Mouse (Mus musculus) neural tube, embryonic 15.5 days (tissue): ENCODE measurements around the gene Adam10. TPM values are rescaled to one million over a fixed set of nuclear protein-coding genes. Genes with fewer than 3 reads are reported as not detected.

Experiments
- ATAC-seq: fragments of 200-750 bp; cut with Nextera tagmentation; 2 replicates; pipeline ENCODE4 v1.8.0; 2017; ENCODE audit warnings: mild to moderate bottlenecking, moderate TSS enrichment, moderate library complexity; ENCODE audit not compliant: low FRiP score
- H3K27ac ChIP-seq: fragments of 300-500 bp; sonication (generic); replicated peaks from 2 replicates; pipeline ENCODE4 v1.5.1; 2015; ENCODE audit warnings: mild to moderate bottlenecking, inconsistent platforms
- H3K27me3 ChIP-seq: fragments of 300-500 bp; sonication (generic); replicated peaks from 2 replicates; pipeline ENCODE4 v1.6.1; 2015; ENCODE audit warnings: inconsistent platforms
- H3K36me3 ChIP-seq: fragments of 300-500 bp; sonication (generic); 2 replicates; pipeline ENCODE4 v1.6.1; 2015; ENCODE audit warnings: inconsistent platforms
- H3K4me1 ChIP-seq: fragments of 300-500 bp; sonication (generic); 2 replicates; pipeline ENCODE4 v1.6.1; 2015; ENCODE audit warnings: inconsistent platforms
- H3K4me2 ChIP-seq: fragments of 300-500 bp; sonication (generic); 2 replicates; pipeline ENCODE4 v1.6.1; 2015; ENCODE audit warnings: inconsistent platforms, mild to moderate bottlenecking, moderate library complexity
- H3K4me3 ChIP-seq: fragments of 300-500 bp; sonication (generic); replicated peaks from 2 replicates; pipeline ENCODE4 v1.5.1; 2015; ENCODE audit warnings: mild to moderate bottlenecking, inconsistent platforms
- H3K9ac ChIP-seq: fragments of 300-500 bp; sonication (generic); replicated peaks from 2 replicates; pipeline ENCODE4 v1.6.1; 2015; ENCODE audit warnings: mild to moderate bottlenecking, inconsistent platforms
- H3K9me3 ChIP-seq: fragments of 300-500 bp; sonication (generic); replicated peaks from 2 replicates; pipeline ENCODE4 v1.6.1; 2016; ENCODE audit warnings: inconsistent platforms
- WGBS: fragments of 180-500 bp; shearing (Covaris S2); methylation state at CpG from one replicate; pipeline ENCODE4 v1.1.7; 2015; ENCODE audit warnings: mixed read lengths; 5-methylcytosine and 5-hydroxymethylcytosine counted together
- polyA plus RNA-seq: library from polyadenylated mRNA; unstranded; fragments of >200 nt; fragmentation: Nextera tagmentation; extraction: Ambion mirVana; gene quantifications from 2 replicates; pipeline ENCODE4 v1.2.1, GENCODE M21; 2015

Gene Adam10
- polyA plus RNA-seq, 1 experiment from 2014 or later: 53.1 TPM

DNA sequence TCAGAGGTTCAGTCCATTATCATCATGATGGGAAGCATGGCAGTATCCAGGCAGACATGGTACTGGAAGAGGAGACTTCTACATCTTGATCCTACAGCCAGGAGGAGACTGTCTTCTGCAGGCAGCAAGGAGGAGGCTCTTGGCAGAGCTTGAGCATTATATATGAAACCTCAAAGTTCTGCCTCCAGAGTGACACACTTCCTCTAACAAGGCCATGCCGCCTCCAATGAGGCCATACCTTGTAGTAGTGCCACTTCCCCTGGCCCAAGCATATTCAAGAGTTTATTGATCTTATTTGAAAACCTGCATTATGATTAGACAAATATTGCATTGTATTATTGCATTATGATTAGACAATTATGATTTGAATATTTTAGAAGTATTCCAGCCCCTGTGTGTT, 27.6 kb downstream of the Adam10 start:
- Histone ChIP-seq H3K27me3 (no peaks in the 10 kb centered on the region), H3K27ac (no peak overlapping the region), H3K4me3 (no peak overlapping the region), H3K4me2 (no peak overlapping the region), H3K36me3 (no peaks in the 10 kb centered on the region), H3K9me3 (no peaks in the 10 kb centered on the region), H3K9ac (no peak overlapping the region), H3K4me1 (no peaks in the 10 kb centered on the region)
- no peak for ATAC-seq
- WGBS: 95% methylated on average over 1 of the region's 1 CpGs

DNA sequence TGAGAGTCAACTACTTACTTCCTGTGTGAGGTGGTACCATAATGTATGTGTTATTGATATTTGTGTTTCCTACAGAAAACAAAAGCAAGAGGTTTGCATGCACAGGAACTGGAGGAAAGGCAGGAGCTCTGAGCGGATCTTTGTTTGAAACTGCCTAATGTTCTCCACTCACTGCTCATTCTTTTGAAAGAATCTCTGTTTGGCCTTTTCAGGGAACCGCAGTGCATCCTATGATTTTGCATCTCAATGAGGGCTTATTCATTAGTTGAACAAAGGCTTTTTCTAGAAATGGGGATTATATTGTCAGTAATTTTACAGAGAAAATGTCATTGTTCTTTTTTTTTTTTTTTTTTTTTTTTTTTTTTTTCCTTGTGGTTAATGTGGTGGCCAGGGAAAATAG, 50.7 kb downstream of the Adam10 start:
- 18% methylated on average over 2 of the region's 2 CpGs for WGBS
- ATAC-seq: no peak
- H3K36me3 ChIP-seq: no peaks in the 10 kb centered on the region

DNA sequence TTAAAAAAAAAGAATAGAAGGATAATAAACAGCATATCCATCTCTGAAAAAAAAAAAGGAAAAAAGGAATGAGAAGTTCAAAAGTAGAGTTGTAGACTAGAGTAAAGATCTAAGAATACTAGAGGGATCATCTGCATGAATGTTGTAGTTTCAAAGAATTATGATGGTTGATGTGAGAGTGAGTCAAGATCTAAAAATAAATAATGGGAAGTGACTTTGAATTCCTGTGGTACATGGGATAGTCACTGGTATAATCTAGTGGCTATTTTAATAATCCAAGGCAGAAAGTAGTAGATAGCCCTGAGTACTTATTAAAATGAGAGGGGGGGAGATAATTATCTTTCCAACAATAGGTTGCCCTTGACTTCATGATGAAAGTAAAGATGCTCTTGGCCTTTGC, 52.3 kb downstream of the Adam10 start:
- Histone ChIP-seq H3K36me3 (no peaks in the 10 kb centered on the region), H3K9ac (no peak overlapping the region), H3K4me3 (no peak overlapping the region), H3K27me3 (no peaks in the 10 kb centered on the region), H3K9me3 (no peaks in the 10 kb centered on the region), H3K4me1 (no peaks in the 10 kb centered on the region), H3K27ac (no peak overlapping the region), H3K4me2 (no peak overlapping the region)
- no peak for ATAC-seq

More for the DNA sequence above, 50.7 kb downstream of the Adam10 start:
- no peaks in the 10 kb centered on the region for H3K9me3 ChIP-seq
- no peak overlapping the region for H3K9ac ChIP-seq
- no peak overlapping the region for H3K27ac ChIP-seq
- H3K4me3 ChIP-seq: no peak overlapping the region
- H3K4me2 ChIP-seq: no peak overlapping the region
- H3K4me1 ChIP-seq: no peaks in the 10 kb centered on the region
- H3K27me3 ChIP-seq: no peaks in the 10 kb centered on the region

DNA sequence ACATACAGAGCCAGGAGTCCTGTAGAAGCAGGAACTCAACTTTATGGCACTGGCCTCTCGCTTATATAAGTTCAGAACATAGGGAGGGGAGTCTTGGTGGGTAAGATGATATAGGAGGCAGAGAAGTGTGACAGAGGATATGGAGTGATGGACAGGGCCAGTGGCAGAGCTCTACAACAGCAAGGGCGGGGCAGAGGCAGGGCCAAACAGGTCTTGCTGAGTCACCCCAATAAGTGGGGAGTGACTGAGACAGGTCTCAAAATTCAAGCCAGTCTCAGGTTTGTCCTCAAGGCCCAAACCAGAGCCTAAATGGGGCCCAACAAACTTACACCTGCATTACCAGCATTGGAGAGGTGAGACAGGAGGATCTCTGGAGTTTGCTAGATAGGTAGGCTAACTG, 54.4 kb downstream of the Adam10 start:
- H3K9ac ChIP-seq: no peak overlapping the region
- no peaks in the 10 kb centered on the region for H3K36me3 ChIP-seq
- no peak overlapping the region for H3K27ac ChIP-seq
- no peak overlapping the region for H3K4me3 ChIP-seq
- no peak for ATAC-seq
- H3K27me3 ChIP-seq: no peaks in the 10 kb centered on the region
- 92% methylated on average over 2 of the region's 2 CpGs for WGBS
- H3K9me3 ChIP-seq: no peaks in the 10 kb centered on the region
- H3K4me1 ChIP-seq: no peaks in the 10 kb centered on the region
- H3K4me2 ChIP-seq: no peak overlapping the region

DNA sequence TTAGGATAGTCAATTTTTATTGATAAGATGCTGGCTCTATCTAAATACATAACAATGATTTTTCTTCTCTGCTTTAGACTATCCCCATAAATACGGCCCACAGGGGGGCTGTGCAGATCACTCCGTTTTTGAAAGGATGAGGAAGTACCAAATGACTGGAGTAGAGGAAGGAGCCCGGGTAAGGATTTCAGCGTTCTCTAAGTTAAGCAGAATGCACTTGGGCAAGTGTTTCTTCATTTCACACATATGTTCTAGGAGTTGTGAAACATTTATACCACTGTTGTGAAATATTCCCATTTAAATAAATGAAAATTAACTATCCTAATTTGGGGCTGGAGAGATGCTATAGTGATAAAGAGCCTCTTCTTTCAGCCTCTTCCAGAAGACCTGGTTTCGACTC, 61.2 kb downstream of the Adam10 start:
- H3K27ac ChIP-seq: no peak overlapping the region
- no peaks in the 10 kb centered on the region for H3K27me3 ChIP-seq
- H3K36me3 ChIP-seq: no peaks in the 10 kb centered on the region
- H3K4me2 ChIP-seq: no peak overlapping the region
- H3K4me1 ChIP-seq: no peaks in the 10 kb centered on the region
- no peak overlapping the region for H3K4me3 ChIP-seq
- no peak for ATAC-seq
- 85% methylated on average over 5 of the region's 5 CpGs for WGBS
- H3K9ac ChIP-seq: no peak overlapping the region
- H3K9me3 ChIP-seq: no peaks in the 10 kb centered on the region

DNA sequence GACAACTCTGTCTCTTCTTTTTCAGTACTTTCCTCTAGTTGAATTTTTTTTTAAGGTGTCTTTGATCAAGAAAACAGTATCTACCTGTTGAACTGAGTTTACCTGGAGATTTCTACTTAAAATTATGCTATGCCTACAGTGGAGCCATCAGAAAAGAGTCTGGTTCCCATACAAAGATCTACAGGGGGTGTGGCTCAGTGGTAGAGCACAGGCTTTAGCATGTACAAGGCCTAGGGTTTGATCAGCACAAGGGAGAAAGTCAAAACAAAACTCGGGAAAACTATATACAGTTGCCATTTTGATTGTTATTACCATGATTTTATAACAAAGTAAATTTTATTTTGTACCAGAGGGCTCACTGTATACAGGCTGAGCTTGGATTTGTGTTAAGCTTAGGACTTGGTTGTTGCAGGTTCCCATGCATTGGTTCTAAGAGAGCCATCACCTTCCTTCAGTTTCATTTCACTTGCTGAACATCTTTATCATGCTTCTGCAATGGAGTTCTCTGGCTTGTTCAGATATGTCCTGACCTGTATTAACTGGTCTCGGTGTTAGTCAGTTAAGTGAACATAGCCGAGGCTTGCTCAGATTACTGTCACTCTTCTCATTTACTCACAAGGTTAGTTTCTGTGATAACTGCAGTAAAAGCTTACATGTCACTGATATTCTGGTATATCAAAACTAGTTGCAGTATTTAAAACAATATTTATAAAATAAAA, 72.9 kb downstream of the Adam10 start:
- Histone ChIP-seq H3K9ac (no peak overlapping the region), H3K36me3 (peaks cover 19% of the 10 kb centered on the region), H3K27me3 (no peaks in the 10 kb centered on the region), H3K9me3 (no peaks in the 10 kb centered on the region), H3K4me3 (no peak overlapping the region), H3K4me1 (no peaks in the 10 kb centered on the region), H3K27ac (no peak overlapping the region), H3K4me2 (no peak overlapping the region)
- WGBS: 92% methylated on average over 3 of the region's 3 CpGs
- no peak for ATAC-seq

DNA sequence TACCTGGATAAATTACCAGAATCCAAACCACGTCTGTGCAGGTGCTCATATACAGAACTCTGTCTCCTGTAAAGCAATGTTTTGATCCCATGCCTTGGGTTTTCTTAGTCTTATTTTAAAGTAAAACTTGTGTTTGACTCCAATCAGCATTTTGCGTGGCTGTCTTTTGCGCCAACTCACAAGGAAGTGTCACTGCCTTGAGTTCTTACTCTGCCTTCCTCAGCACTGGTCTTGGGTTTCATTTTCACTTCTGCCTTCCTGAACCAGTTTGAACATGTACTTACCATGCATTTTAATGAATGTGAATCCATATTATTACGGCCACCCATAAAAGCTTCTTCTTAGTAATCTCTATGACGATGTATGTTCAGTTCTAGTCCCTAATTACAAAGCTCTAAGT, 82.2 kb downstream of the Adam10 start:
- Histone ChIP-seq H3K36me3 (peaks cover 15% of the 10 kb centered on the region), H3K4me1 (no peaks in the 10 kb centered on the region), H3K4me3 (no peak overlapping the region), H3K27me3 (no peaks in the 10 kb centered on the region), H3K27ac (no peak overlapping the region), H3K9me3 (no peaks in the 10 kb centered on the region), H3K9ac (no peak overlapping the region), H3K4me2 (no peak overlapping the region)
- 88% methylated on average over 5 of the region's 5 CpGs for WGBS
- ATAC-seq: no peak

DNA sequence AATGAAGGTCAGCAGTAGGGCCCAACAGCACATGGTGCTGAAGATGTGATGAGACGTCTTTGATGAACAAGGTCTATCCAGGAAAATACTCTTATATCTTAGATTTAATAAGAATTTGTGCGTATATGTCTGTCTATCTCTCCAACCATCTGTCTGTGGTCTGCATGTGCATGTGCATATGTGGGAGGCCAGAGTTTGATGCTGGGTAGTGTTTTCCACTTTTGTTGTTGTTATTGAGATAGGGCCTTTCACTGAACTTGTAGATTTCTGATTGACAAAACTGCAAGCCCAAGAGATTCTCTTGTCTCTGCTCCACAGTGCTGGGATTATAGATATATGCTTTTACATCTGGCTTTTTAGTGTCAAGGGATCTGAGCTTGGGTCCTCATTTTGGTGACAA, 96.7 kb downstream of the Adam10 start:
- Histone ChIP-seq H3K4me3 (no peak overlapping the region), H3K9ac (no peak overlapping the region), H3K4me1 (0 out of 2 replicates have a peak, but pooled peaks cover 3% of the 10 kb centered on the region), H3K27ac (no peak overlapping the region), H3K9me3 (no peaks in the 10 kb centered on the region), H3K36me3 (peaks cover 5% of the 10 kb centered on the region; the same call in 1 of the 2 replicates), H3K4me2 (no peak overlapping the region), H3K27me3 (no peaks in the 10 kb centered on the region)
- 96% methylated on average over 2 of the region's 2 CpGs for WGBS
- ATAC-seq: no peak

DNA sequence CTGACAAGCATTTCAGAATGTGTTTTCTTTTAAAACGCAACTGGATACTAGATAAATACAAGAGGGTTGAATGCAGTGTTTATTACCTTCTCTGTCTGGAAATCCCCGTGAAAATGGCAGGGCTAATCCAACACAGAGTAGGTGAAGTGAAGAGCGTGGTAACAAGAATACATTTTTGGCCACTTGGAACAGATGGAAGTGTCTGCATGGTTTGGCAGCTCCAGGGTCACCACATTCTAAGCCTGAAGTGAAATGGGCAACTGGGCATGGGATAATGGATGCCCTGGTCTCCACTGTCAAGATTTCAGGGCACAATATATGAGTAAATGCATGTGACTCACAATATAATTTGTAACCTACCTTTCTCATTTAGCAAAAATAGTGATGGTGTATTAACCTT, 103.4 kb downstream of the Adam10 start:
- H3K27ac ChIP-seq: no peak overlapping the region
- H3K4me1 ChIP-seq: no peaks in the 10 kb centered on the region
- no peaks in the 10 kb centered on the region for H3K9me3 ChIP-seq
- no peak overlapping the region for H3K9ac ChIP-seq
- H3K4me3 ChIP-seq: no peak overlapping the region
- peaks cover 5% of the 10 kb centered on the region; the same call in 1 of the 2 replicates for H3K36me3 ChIP-seq
- H3K27me3 ChIP-seq: no peaks in the 10 kb centered on the region
- 72% methylated on average over 3 of the region's 3 CpGs for WGBS
- no peak overlapping the region for H3K4me2 ChIP-seq
- ATAC-seq: no peak

DNA sequence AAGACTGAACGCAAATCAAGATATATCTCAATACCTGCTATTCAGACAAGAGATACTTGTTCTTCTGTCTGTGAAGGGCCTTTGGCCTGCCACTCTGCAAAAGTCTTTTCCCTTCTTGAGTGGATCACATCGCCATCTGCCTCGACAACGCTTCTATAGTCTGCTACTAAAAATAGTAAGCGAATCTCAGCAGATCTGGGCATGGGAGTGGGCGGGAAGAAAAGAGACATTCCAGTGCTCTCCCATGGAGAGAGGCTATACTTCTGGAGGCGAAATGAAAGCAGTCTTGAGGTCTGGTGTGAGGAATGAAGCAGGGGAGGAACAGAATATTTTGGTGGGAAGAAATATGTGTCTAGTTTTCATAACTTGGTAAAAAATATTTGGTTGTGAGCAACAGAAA, 109.9 kb downstream of the Adam10 start:
- Histone ChIP-seq H3K36me3 (no peaks in the 10 kb centered on the region), H3K27me3 (no peaks in the 10 kb centered on the region), H3K27ac (no peak overlapping the region), H3K9me3 (no peaks in the 10 kb centered on the region), H3K4me1 (no peaks in the 10 kb centered on the region), H3K4me3 (no peak overlapping the region), H3K4me2 (no peak overlapping the region), H3K9ac (no peak overlapping the region)
- no peak for ATAC-seq
- 85% methylated on average over 7 of the region's 7 CpGs for WGBS

DNA sequence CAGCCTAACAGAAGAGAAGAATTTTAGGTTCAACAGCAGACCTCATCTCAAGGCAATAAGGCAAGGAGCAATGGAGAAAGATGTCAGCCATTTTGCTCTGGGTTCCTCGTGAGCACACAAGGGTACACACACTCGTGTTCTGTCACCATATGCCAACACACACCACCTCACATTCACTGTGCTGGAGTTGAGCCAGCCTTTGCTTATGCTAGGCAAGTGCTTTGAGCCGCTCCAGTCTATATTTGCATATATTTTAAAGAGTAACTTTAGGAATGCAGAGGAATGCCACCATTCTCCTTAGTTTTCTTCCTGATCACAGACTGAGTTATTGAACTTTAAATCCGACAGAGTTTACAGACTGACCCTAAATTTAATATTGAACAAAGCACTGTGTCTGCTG, 111.8 kb downstream of the Adam10 start:
- WGBS: 81% methylated on average over 4 of the region's 4 CpGs
- H3K9me3 ChIP-seq: no peaks in the 10 kb centered on the region

DNA sequence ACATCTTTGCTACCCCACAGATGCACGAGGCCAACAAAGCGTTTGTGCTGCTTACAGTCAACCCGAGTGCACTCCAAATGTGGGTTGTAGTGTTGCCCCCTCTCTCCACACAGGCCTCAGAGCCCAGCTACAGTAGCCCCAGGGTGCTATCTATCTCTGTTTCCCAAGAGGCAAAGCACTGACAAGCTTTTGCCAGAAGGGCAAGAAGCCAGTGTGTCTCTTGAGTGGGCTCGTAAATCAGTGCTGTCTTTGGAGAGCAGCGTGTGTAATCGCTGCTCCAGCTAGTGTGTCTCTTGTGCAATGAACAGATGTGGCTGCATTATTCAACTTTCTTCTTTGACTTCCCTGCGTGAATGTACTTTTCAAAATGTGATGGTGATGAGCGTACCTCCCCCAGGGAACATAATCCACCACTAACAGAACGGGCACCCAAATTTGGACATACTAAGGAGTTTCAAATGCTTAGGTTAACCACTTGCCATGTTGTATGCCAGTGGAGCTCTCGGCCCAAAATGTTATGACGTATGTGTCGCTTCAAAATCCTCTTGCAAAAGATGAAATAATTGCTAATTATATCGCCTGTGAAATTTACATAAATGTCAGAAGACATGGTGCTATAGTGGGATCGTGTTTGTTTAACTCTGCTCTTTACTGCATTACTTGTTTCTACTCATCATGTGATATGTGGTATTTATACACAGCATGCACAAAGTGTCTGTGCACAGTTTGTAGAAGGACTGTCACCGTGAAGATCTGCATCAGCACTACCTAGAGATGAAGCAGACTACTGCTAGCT, 116.0 kb downstream of the Adam10 start:
- Histone ChIP-seq H3K4me3 (no peak overlapping the region), H3K9ac (no peak overlapping the region), H3K27ac (no peak overlapping the region), H3K9me3 (no peaks in the 10 kb centered on the region), H3K27me3 (no peaks in the 10 kb centered on the region), H3K36me3 (no peaks in the 10 kb centered on the region), H3K4me1 (peaks cover 8% of the 10 kb centered on the region), H3K4me2 (no peak overlapping the region)
- ATAC-seq: no peak
- WGBS: 41% methylated on average over 15 of the region's 15 CpGs

More for the DNA sequence above, 111.8 kb downstream of the Adam10 start:
- Histone ChIP-seq H3K9ac (no peak overlapping the region), H3K4me1 (peaks cover 8% of the 10 kb centered on the region), H3K4me2 (no peak overlapping the region), H3K27me3 (no peaks in the 10 kb centered on the region), H3K4me3 (no peak overlapping the region), H3K36me3 (no peaks in the 10 kb centered on the region), H3K27ac (no peak overlapping the region)
- no peak for ATAC-seq
